Mouse (Mus musculus) spleen, adult 2 months (tissue): Measurements from ENCODE around the gene Asap2.

Experiments
- CTCF ChIP-seq: fragments of 200-500 bp; IDR thresholded peaks from 2 replicates; pipeline ENCODE4 v1.5.1; 2011; ENCODE audit warnings: mild to moderate bottlenecking, inconsistent platforms; ENCODE audit not compliant: insufficient read depth, insufficient read length, insufficient replicate concordance; ENCODE audit errors: extremely low read depth
- POLR2A ChIP-seq: fragments of 200-500 bp; IDR thresholded peaks from 2 replicates; pipeline ENCODE4 v1.6.1; 2011; ENCODE audit warnings: low read depth, low read length, inconsistent platforms

DNA sequence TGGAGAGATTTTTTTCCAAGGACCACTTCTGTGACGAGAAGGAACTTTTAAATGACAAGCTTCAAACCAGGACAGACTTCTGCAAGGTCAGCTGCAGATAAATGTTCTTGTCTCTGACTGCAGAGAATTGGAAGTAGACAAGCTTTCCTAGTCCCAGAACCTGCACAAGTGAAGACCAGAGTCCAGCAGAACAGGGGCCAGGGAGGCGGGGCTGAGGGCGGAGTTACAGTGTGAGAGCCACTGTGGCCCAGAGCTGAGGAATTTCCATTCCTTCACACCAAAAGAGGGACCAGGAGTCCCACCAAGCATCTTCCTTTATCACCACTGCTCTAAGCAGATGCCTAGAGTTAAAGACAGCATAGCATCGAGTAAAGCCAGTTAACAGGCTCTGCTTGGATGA is 198.6 kb downstream of the Asap2 start:
- no peak for TF ChIP-seq CTCF
- TF ChIP-seq POLR2A: no peak
